Mouse (Mus musculus): ENCODE data around the gene Kcnk5.

- TF ChIP-seq GATA1 (IDR thresholded peaks at IDR 0.05; ENCODE audit: borderline replicate concordance, low read length) (no peak), FLI1 (IDR thresholded peaks at IDR 0.05; ENCODE audit: low read length) (no peak)
Observed at GRCm38 (mm10) chr14:20226982-20227381, 45.4 kb upstream of the Kcnk5 start.
